Mouse (Mus musculus): ENCODE measurements around the gene Zfand6. TPM values are rescaled to one million over a fixed set of nuclear protein-coding genes. Genes with fewer than 3 reads are reported as not detected.

The Zfand6 gene
- polyA plus RNA-seq, 1 experiment from 2014 or later, result 154 TPM

DNA sequence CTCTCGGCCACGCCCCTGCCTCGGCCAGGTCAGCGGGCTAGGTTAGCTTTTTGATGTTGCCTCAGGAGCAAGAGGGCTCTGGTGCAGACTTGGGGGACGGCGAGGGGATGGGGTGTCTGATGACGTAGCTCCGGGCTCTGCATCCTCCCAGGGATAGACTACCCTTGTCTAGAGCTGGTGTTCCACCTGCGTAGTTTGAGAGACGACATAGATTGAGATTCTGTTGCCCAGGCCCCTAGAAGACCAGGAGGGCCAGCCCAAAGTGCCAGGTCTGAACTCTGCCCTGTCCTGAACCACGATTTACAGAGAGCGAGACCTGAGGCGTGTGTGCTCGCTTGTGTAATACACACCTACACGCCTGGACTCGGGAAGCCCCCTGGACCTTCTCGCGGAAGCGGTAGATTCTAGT is 346 bp upstream of the Zfand6 start:
- Histone ChIP-seq H3K9ac (ENCODE audit: low read depth, low read length) (peak overlapping the region; percentile 62), H3K27ac (ENCODE audit: low read length) (peak overlapping the region; percentile 65), H3K4me3 (ENCODE audit: low read depth, low read length) (peak overlapping the region; percentile 95), H3K27me3 (ENCODE audit: control insufficient read depth, insufficient read depth, low read depth, low read length) (no peaks in the 10 kb centered on the region), H3K36me3 (ENCODE audit: control insufficient read depth, insufficient read depth) (no peaks in the 10 kb centered on the region), H3K9me3 (replicated peaks; ENCODE audit: control insufficient read depth, low read length) (no peaks in the 10 kb centered on the region), H3K4me1 (ENCODE audit: control insufficient read depth, low read depth, low read length) (peaks cover 31% of the 10 kb centered on the region), H3K4me2 (ENCODE audit: low read depth, low read length) (peak overlapping the region; percentile 85)
- WGBS (ENCODE audit: insufficient replicate concordance), result 13% methylated on average over 19 of the region's 19 CpGs
- ATAC-seq (ENCODE audit: low read depth), result peak; percentile 32

DNA sequence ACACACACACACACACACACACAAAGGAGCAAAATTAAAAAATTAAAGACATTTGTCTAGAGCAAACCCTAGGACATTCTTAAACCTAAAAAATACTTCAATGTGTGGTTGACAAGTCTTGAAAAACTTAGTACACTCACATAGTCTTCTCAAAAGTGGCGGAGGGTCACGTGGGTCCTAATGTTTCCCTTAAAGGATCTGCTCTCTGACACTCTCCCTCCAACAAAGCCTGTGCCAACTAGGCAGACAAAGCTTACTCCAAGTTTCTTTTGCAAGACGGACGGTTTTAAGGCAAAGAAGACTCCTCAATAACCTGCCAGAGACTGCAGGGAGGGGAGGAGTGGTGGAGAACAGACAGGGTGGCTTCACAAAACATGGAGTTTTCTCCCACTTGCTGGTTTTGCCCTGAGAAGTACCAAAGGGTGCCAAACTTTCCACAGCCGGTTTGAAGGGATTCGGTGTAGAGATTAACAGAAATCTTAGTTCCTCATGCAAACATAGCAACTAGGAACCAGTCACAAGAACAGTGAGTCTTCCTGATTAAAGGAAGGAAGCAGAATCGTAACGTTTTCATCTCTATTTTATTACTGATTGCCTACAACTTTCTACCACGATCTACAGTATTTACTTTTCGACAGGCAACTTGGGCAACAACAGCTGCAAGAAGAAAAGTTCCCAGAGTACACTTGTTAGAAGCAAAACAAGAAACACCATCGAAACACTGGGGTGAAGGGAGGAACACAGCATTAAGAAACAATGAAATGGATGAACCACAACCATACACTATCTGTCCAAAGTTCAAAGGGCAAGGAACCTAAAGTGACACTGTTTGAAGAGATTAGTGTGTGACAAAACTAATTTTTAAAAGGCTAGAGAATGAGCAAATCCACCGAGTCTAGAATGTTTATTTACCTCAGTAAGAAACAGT is 1.8 kb downstream of the Zfand6 start:
- WGBS (ENCODE audit: insufficient replicate concordance), result 35% methylated on average over 12 of the region's 12 CpGs
- Histone ChIP-seq H3K4me1 (ENCODE audit: control insufficient read depth, low read depth, low read length) (peaks cover 40% of the 10 kb centered on the region), H3K36me3 (ENCODE audit: control insufficient read depth, insufficient read depth) (no peaks in the 10 kb centered on the region), H3K9ac (ENCODE audit: low read depth, low read length) (peak overlapping the region; percentile 98), H3K27ac (ENCODE audit: low read length) (peak overlapping the region; percentile 98), H3K9me3 (replicated peaks; ENCODE audit: control insufficient read depth, low read length) (no peaks in the 10 kb centered on the region), H3K27me3 (ENCODE audit: control insufficient read depth, insufficient read depth, low read depth, low read length) (no peaks in the 10 kb centered on the region), H3K4me2 (ENCODE audit: low read depth, low read length) (peak overlapping the region; percentile 66), H3K4me3 (ENCODE audit: low read depth, low read length) (peak overlapping the region; percentile 95)
- no peak for ATAC-seq (ENCODE audit: low read depth)

DNA sequence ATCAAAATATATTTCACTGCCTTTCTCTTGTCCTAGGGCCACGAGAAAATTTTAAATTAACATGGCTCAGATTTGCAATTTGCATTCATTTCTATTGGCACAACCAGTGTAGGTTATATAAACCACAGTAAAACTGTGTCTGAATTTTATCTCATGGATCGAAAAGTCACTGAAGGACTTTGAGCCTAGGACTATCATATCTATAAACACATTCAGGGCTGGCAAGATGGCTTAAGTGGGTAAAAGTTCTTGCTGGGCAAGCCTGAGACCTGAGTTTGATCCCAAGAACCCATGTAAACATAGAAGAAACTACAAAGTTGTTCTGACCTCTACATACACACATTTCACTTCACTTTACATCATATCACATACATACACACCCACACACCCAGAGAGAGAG is 3.4 kb downstream of the Zfand6 start:
- no peak overlapping the region; the same call in 1 of the 2 replicates for H3K9ac ChIP-seq (ENCODE audit: low read depth, low read length)
- no peaks in the 10 kb centered on the region for H3K36me3 ChIP-seq (ENCODE audit: control insufficient read depth, insufficient read depth)
- no peaks in the 10 kb centered on the region for H3K9me3 ChIP-seq (replicated peaks; ENCODE audit: control insufficient read depth, low read length)
- ATAC-seq (ENCODE audit: low read depth), result no peak
- peak overlapping the region; percentile 95 for H3K4me3 ChIP-seq (ENCODE audit: low read depth, low read length)
- 50% methylated on average over 2 of the region's 2 CpGs for WGBS (ENCODE audit: insufficient replicate concordance)
- peak overlapping the region; percentile 66 for H3K4me2 ChIP-seq (ENCODE audit: low read depth, low read length)
- H3K27ac ChIP-seq (ENCODE audit: low read length), result peak overlapping the region; percentile 23; the same call in 1 of the 2 replicates
- no peaks in the 10 kb centered on the region for H3K27me3 ChIP-seq (ENCODE audit: control insufficient read depth, insufficient read depth, low read depth, low read length)
- peaks cover 50% of the 10 kb centered on the region for H3K4me1 ChIP-seq (ENCODE audit: control insufficient read depth, low read depth, low read length)

DNA sequence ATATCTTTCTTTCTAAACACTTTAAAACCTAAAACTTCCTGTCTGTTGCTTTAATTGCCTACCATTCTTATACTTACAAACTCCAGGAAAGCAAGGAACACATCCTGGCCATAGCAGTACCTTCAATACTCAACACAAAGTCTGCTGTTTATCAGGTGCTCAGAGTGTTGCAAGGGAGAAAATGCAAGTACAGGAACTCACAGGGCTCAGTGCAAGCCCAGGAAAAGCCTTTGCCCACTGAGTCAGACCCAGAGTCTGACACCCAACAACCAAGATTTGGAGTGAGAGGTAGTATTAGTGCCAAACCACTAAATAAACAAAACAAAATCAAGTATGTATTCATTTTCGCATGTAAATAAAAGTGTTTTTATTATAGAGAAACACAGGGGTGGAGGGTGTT is 5.1 kb downstream of the Zfand6 start:
- no peaks in the 10 kb centered on the region for H3K9me3 ChIP-seq (replicated peaks; ENCODE audit: control insufficient read depth, low read length)
- WGBS (ENCODE audit: insufficient replicate concordance), result 76% methylated on average over 1 of the region's 1 CpGs
- H3K4me3 ChIP-seq (ENCODE audit: low read depth, low read length), result no peak overlapping the region
- no peak overlapping the region; the same call in 1 of the 2 replicates for H3K9ac ChIP-seq (ENCODE audit: low read depth, low read length)
- H3K4me1 ChIP-seq (ENCODE audit: control insufficient read depth, low read depth, low read length), result peaks cover 45% of the 10 kb centered on the region
- H3K36me3 ChIP-seq (ENCODE audit: control insufficient read depth, insufficient read depth), result no peaks in the 10 kb centered on the region
- no peak for ATAC-seq (ENCODE audit: low read depth)
- H3K4me2 ChIP-seq (ENCODE audit: low read depth, low read length), result no peak overlapping the region
- H3K27ac ChIP-seq (ENCODE audit: low read length), result no peak overlapping the region
- H3K27me3 ChIP-seq (ENCODE audit: control insufficient read depth, insufficient read depth, low read depth, low read length), result no peaks in the 10 kb centered on the region

DNA sequence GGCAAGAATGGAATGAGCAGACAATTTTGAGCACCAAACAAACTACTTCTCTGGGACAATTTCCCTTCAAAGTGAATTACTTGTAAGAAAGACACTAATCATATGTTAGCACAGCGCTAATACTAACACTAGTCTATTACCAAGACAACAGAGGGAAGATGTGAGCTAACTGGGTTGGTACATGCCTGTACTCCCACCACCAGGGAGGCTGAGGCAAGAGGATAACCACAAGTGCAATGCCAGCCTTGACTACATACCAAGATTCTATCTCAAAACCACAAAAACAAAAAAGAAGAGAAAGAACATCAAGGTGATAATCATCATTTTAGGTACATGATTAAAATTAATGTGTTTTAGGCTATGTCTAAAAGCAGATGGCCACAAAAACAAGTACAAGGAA is 8.2 kb downstream of the Zfand6 start:
- Histone ChIP-seq H3K9me3 (replicated peaks; ENCODE audit: control insufficient read depth, low read length) (no peaks in the 10 kb centered on the region), H3K9ac (ENCODE audit: low read depth, low read length) (no peak overlapping the region), H3K4me1 (ENCODE audit: control insufficient read depth, low read depth, low read length) (peaks cover 35% of the 10 kb centered on the region), H3K4me3 (ENCODE audit: low read depth, low read length) (no peak overlapping the region), H3K4me2 (ENCODE audit: low read depth, low read length) (no peak overlapping the region), H3K36me3 (ENCODE audit: control insufficient read depth, insufficient read depth) (no peaks in the 10 kb centered on the region), H3K27ac (ENCODE audit: low read length) (no peak overlapping the region), H3K27me3 (ENCODE audit: control insufficient read depth, insufficient read depth, low read depth, low read length) (no peaks in the 10 kb centered on the region)
- WGBS (ENCODE audit: insufficient replicate concordance), result 85% methylated on average over 1 of the region's 1 CpGs
- ATAC-seq (ENCODE audit: low read depth), result no peak

DNA sequence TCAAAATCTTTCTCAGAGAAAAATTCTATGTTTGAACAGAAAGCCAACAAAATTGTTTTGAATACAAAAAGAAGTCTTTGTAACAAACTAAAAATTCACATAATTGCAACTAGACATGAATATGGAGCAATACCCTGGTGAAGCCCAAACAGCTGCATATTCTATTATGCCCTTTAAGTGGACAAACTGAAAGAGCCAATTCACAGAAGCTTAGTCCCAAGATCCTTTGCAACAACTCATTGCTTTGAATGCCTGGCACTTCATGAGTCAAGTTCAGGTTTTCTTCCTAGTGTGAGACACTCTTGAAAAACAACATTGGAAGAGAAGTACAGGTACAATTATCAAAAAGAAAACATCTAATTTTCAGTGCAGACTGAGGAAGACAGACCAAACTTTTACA is 8.8 kb downstream of the Zfand6 start:
- H3K4me3 ChIP-seq (ENCODE audit: low read depth, low read length), result no peak overlapping the region
- H3K9me3 ChIP-seq (replicated peaks; ENCODE audit: control insufficient read depth, low read length), result no peaks in the 10 kb centered on the region
- no peak overlapping the region for H3K9ac ChIP-seq (ENCODE audit: low read depth, low read length)
- no peaks in the 10 kb centered on the region for H3K27me3 ChIP-seq (ENCODE audit: control insufficient read depth, insufficient read depth, low read depth, low read length)
- peaks cover 30% of the 10 kb centered on the region for H3K4me1 ChIP-seq (ENCODE audit: control insufficient read depth, low read depth, low read length)
- ATAC-seq (ENCODE audit: low read depth), result no peak
- H3K4me2 ChIP-seq (ENCODE audit: low read depth, low read length), result no peak overlapping the region
- no peak overlapping the region for H3K27ac ChIP-seq (ENCODE audit: low read length)
- no peaks in the 10 kb centered on the region for H3K36me3 ChIP-seq (ENCODE audit: control insufficient read depth, insufficient read depth)

DNA sequence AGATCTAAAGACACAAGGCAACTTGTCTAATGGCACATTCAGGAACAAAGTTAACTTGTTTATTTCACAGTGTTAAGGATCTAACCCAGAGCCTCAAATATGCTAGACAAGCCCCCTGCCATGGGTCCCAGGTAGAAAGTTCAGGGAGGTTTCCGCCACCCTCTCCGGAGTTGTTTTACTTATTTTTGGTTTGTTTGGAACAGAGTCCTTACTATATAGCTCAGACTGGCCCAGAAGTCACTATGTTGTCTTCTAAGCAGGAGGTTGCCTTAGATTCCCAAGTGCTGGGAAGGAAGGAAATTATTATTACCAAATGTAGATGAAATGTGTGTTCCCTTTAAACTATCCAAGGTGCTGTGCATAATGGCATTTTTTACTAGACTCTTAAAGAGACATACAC is 9.7 kb downstream of the Zfand6 start:
- Histone ChIP-seq H3K36me3 (ENCODE audit: control insufficient read depth, insufficient read depth) (no peaks in the 10 kb centered on the region), H3K9ac (ENCODE audit: low read depth, low read length) (peak overlapping the region; percentile 3; the same call in 1 of the 2 replicates), H3K4me1 (ENCODE audit: control insufficient read depth, low read depth, low read length) (peaks cover 32% of the 10 kb centered on the region), H3K9me3 (replicated peaks; ENCODE audit: control insufficient read depth, low read length) (no peaks in the 10 kb centered on the region), H3K27ac (ENCODE audit: low read length) (peak overlapping the region; percentile 36), H3K27me3 (ENCODE audit: control insufficient read depth, insufficient read depth, low read depth, low read length) (no peaks in the 10 kb centered on the region), H3K4me3 (ENCODE audit: low read depth, low read length) (peak overlapping the region; percentile 9; the same call in 1 of the 2 replicates), H3K4me2 (ENCODE audit: low read depth, low read length) (peak overlapping the region; percentile 64)
- 49% methylated on average over 2 of the region's 2 CpGs for WGBS (ENCODE audit: insufficient replicate concordance)
- no peak for ATAC-seq (ENCODE audit: low read depth)

DNA sequence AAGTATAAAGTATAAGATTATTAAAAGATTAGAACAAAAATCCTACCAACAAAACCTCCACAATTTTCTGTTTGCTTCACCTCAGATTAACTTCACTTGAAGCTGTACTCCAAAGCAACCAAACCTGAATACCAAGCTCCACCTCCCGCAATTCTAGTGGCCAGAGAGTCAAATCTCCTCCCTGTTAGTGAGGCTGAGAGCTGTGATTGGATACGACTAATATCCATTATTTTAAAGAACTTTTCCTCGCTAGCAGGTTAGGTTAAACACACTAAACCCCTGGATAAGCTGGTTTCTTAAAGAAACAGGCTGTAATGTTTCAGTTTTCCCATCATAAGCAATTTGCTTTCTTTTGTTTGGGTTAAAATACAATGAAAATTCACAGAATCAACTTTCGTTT is 10.5 kb downstream of the Zfand6 start:
- H3K27me3 ChIP-seq (ENCODE audit: control insufficient read depth, insufficient read depth, low read depth, low read length), result no peaks in the 10 kb centered on the region
- no peak overlapping the region for H3K9ac ChIP-seq (ENCODE audit: low read depth, low read length)
- H3K9me3 ChIP-seq (replicated peaks; ENCODE audit: control insufficient read depth, low read length), result no peaks in the 10 kb centered on the region
- H3K4me2 ChIP-seq (ENCODE audit: low read depth, low read length), result peak overlapping the region; percentile 64
- 2% methylated on average over 4 of the region's 4 CpGs for WGBS (ENCODE audit: insufficient replicate concordance)
- H3K27ac ChIP-seq (ENCODE audit: low read length), result no peak overlapping the region
- peak; percentile 97 for ATAC-seq (ENCODE audit: low read depth)
- no peaks in the 10 kb centered on the region for H3K36me3 ChIP-seq (ENCODE audit: control insufficient read depth, insufficient read depth)
- H3K4me3 ChIP-seq (ENCODE audit: low read depth, low read length), result peak overlapping the region; percentile 25
- peaks cover 26% of the 10 kb centered on the region for H3K4me1 ChIP-seq (ENCODE audit: control insufficient read depth, low read depth, low read length)

DNA sequence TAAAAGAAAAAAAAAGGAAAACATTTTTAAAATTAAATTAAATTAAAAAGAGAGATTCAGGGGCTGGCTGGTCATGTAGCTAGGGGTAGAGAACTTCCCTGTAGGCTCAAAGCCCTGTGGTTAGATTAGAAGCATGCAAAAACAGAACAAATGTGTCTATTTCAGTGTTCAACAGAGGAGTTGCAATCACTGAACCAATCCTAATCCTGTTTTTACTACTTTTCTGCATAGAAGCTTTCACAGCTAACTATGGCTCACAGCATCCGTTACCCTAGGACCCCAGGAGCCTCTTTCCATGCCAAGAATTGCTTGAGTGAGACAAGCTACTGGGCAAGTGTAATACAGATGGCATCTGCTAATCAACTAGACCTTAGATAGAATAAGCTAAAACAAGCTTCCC is 16.7 kb downstream of the Zfand6 start:
- WGBS (ENCODE audit: insufficient replicate concordance), result 73% methylated on average over 1 of the region's 1 CpGs
- H3K27me3 ChIP-seq (ENCODE audit: control insufficient read depth, insufficient read depth, low read depth, low read length), result no peaks in the 10 kb centered on the region
- ATAC-seq (ENCODE audit: low read depth), result no peak

More for the DNA sequence above, 16.7 kb downstream of the Zfand6 start:
- H3K4me2 ChIP-seq (ENCODE audit: low read depth, low read length), result no peak overlapping the region
- H3K9ac ChIP-seq (ENCODE audit: low read depth, low read length), result no peak overlapping the region
- no peak overlapping the region for H3K27ac ChIP-seq (ENCODE audit: low read length)
- H3K4me1 ChIP-seq (ENCODE audit: control insufficient read depth, low read depth, low read length), result peaks cover 6% of the 10 kb centered on the region
- H3K36me3 ChIP-seq (ENCODE audit: control insufficient read depth, insufficient read depth), result no peaks in the 10 kb centered on the region
- H3K4me3 ChIP-seq (ENCODE audit: low read depth, low read length), result no peak overlapping the region
- no peaks in the 10 kb centered on the region for H3K9me3 ChIP-seq (replicated peaks; ENCODE audit: control insufficient read depth, low read length)
